Mouse (Mus musculus) heart, embryonic 16.5 days (tissue): ENCODE results near the gene Btbd11. TPM values are rescaled to one million over a fixed set of nuclear protein-coding genes. Genes with fewer than 3 reads are reported as not detected.

ENCODE experiments used
- ATAC-seq: fragments of 200-750 bp; cut with Nextera tagmentation; replicated peaks from 2 replicates; pipeline ENCODE4 v1.8.0; 2017; ENCODE audit warnings: moderate number of reproducible peaks; ENCODE audit not compliant: insufficient read depth, low FRiP score; ENCODE audit errors: extremely low read depth
- H3K27ac ChIP-seq: fragments of 300-500 bp; sonication (generic); 2 replicates; pipeline ENCODE4 v1.5.1; 2014; ENCODE audit warnings: mild to moderate bottlenecking, low read length, control low read depth, moderate library complexity
- H3K27me3 ChIP-seq: fragments of 300-500 bp; sonication (generic); 2 replicates; pipeline ENCODE4 v1.6.1; 2014; ENCODE audit warnings: low read length, mixed read lengths; ENCODE audit not compliant: control insufficient read depth, insufficient read depth
- H3K36me3 ChIP-seq: fragments of 300-500 bp; sonication (generic); 2 replicates; pipeline ENCODE4 v1.6.1; 2014; ENCODE audit not compliant: control insufficient read depth, insufficient read depth
- H3K4me1 ChIP-seq: fragments of 300-500 bp; sonication (generic); 2 replicates; pipeline ENCODE4 v1.6.1; 2014; ENCODE audit warnings: low read length, mixed read lengths; ENCODE audit not compliant: control insufficient read depth, insufficient read depth
- H3K4me2 ChIP-seq: fragments of 300-500 bp; sonication (generic); 2 replicates; pipeline ENCODE4 v1.6.1; 2014; ENCODE audit warnings: low read depth, mild to moderate bottlenecking, control low read depth, low read length
- H3K4me3 ChIP-seq: fragments of 300-500 bp; sonication (generic); 2 replicates; pipeline ENCODE4 v1.5.1; 2014; ENCODE audit warnings: mild to moderate bottlenecking, control low read depth, low read length
- H3K9ac ChIP-seq: fragments of 300-500 bp; sonication (generic); 2 replicates; pipeline ENCODE4 v1.6.1; 2014; ENCODE audit warnings: low read length, control low read depth
- H3K9me3 ChIP-seq: fragments of 300-500 bp; sonication (generic); replicated peaks from 2 replicates; pipeline ENCODE4 v1.6.1; 2016; ENCODE audit warnings: low read length; ENCODE audit not compliant: control insufficient read depth
- WGBS: fragments of 180-500 bp; shearing (Covaris S2); extraction: QIAGEN DNeasy Blood & Tissue Kit; methylation state at CpG from one replicate; pipeline ENCODE4 v1.1.7; 2014; 5-methylcytosine and 5-hydroxymethylcytosine counted together
- polyA plus RNA-seq: library from polyadenylated mRNA; unstranded; fragments of >200 nt; fragmentation: Nextera tagmentation; extraction: Ambion mirVana; gene quantifications from 2 replicates; pipeline ENCODE4 v1.2.1, GENCODE M21; 2015

Btbd11 gene
- polyA plus RNA-seq, 1 experiment from 2014 or later: 3.2 TPM

GRCm38 (mm10) chr10:85572571-85572970 is 186.0 kb downstream of the Btbd11 start:
- Histone ChIP-seq H3K4me2 (no peak overlapping the region), H3K4me1 (no peaks in the 10 kb centered on the region), H3K27me3 (no peaks in the 10 kb centered on the region), H3K9ac (no peak overlapping the region), H3K27ac (no peak overlapping the region), H3K4me3 (no peak overlapping the region), H3K9me3 (peaks cover 2% of the 10 kb centered on the region; the same call in 1 of the 2 replicates), H3K36me3 (no peaks in the 10 kb centered on the region)
- 75% methylated on average over 7 of the region's 7 CpGs for WGBS
- no peak for ATAC-seq

GRCm38 (mm10) chr10:85577891-85578420 is 191.3 kb downstream of the Btbd11 start:
- no peak overlapping the region for H3K27ac ChIP-seq
- H3K27me3 ChIP-seq: no peaks in the 10 kb centered on the region
- no peak overlapping the region for H3K4me3 ChIP-seq
- no peak for ATAC-seq
- 83% methylated on average over 6 of the region's 6 CpGs for WGBS
- no peaks in the 10 kb centered on the region for H3K36me3 ChIP-seq
- no peaks in the 10 kb centered on the region for H3K4me1 ChIP-seq
- no peak overlapping the region for H3K9ac ChIP-seq
- no peak overlapping the region for H3K4me2 ChIP-seq
- H3K9me3 ChIP-seq: peaks cover 5% of the 10 kb centered on the region

GRCm38 (mm10) chr10:85578571-85579465 is 192.2 kb downstream of the Btbd11 start:
- 79% methylated on average over 13 of the region's 13 CpGs for WGBS

GRCm38 (mm10) chr10:85587758-85588157 is 201.1 kb downstream of the Btbd11 start:
- H3K36me3 ChIP-seq: no peaks in the 10 kb centered on the region
- no peaks in the 10 kb centered on the region for H3K9me3 ChIP-seq
- no peaks in the 10 kb centered on the region for H3K4me1 ChIP-seq
- H3K27ac ChIP-seq: no peak overlapping the region
- 71% methylated on average over 3 of the region's 3 CpGs for WGBS
- H3K4me2 ChIP-seq: no peak overlapping the region
- H3K4me3 ChIP-seq: no peak overlapping the region
- H3K27me3 ChIP-seq: no peaks in the 10 kb centered on the region
- no peak for ATAC-seq
- no peak overlapping the region for H3K9ac ChIP-seq

More at GRCm38 (mm10) chr10:85578571-85579465, 192.2 kb downstream of the Btbd11 start:
- no peak for ATAC-seq
- H3K36me3 ChIP-seq: no peaks in the 10 kb centered on the region
- H3K27ac ChIP-seq: no peak overlapping the region
- no peak overlapping the region for H3K4me3 ChIP-seq
- no peaks in the 10 kb centered on the region for H3K27me3 ChIP-seq
- H3K9ac ChIP-seq: no peak overlapping the region
- no peak overlapping the region for H3K4me2 ChIP-seq
- H3K9me3 ChIP-seq: peaks cover 3% of the 10 kb centered on the region; the same call in 1 of the 2 replicates
- no peaks in the 10 kb centered on the region for H3K4me1 ChIP-seq

- no peak overlapping the region for H3K4me2 ChIP-seq
- H3K36me3 ChIP-seq: no peaks in the 10 kb centered on the region
- H3K4me1 ChIP-seq: no peaks in the 10 kb centered on the region
- 85% methylated on average over 2 of the region's 2 CpGs for WGBS
- H3K27me3 ChIP-seq: no peaks in the 10 kb centered on the region
- H3K27ac ChIP-seq: no peak overlapping the region
- no peak for ATAC-seq
- H3K9me3 ChIP-seq: no peaks in the 10 kb centered on the region
- H3K9ac ChIP-seq: no peak overlapping the region
- no peak overlapping the region for H3K4me3 ChIP-seq
These were observed 203.4 kb downstream of the Btbd11 start for GRCm38 (mm10) chr10:85590043-85590442.

- WGBS: 76% methylated on average over 2 of the region's 2 CpGs
- no peaks in the 10 kb centered on the region for H3K4me1 ChIP-seq
- H3K27ac ChIP-seq: no peak overlapping the region
- H3K9ac ChIP-seq: no peak overlapping the region
- no peak for ATAC-seq
- no peaks in the 10 kb centered on the region for H3K9me3 ChIP-seq
- no peaks in the 10 kb centered on the region for H3K36me3 ChIP-seq
- H3K4me2 ChIP-seq: no peak overlapping the region
- H3K4me3 ChIP-seq: no peak overlapping the region
- H3K27me3 ChIP-seq: 0 out of 2 replicates have a peak, but pooled peaks cover 2% of the 10 kb centered on the region
These were observed 204.7 kb downstream of the Btbd11 start for GRCm38 (mm10) chr10:85591296-85591695.

GRCm38 (mm10) chr10:85591986-85592385 is 205.4 kb downstream of the Btbd11 start:
- Histone ChIP-seq H3K4me3 (no peak overlapping the region), H3K27ac (no peak overlapping the region), H3K4me1 (no peaks in the 10 kb centered on the region), H3K27me3 (0 out of 2 replicates have a peak, but pooled peaks cover 2% of the 10 kb centered on the region), H3K9ac (no peak overlapping the region), H3K9me3 (no peaks in the 10 kb centered on the region), H3K4me2 (no peak overlapping the region), H3K36me3 (no peaks in the 10 kb centered on the region)
- ATAC-seq: no peak
- 49% methylated on average over 6 of the region's 6 CpGs for WGBS

- H3K36me3 ChIP-seq: no peaks in the 10 kb centered on the region
- 76% methylated on average over 5 of the region's 5 CpGs for WGBS
- H3K4me2 ChIP-seq: no peak overlapping the region
- no peak overlapping the region for H3K4me3 ChIP-seq
- peaks cover 3% of the 10 kb centered on the region; the same call in 1 of the 2 replicates for H3K4me1 ChIP-seq
- no peak overlapping the region for H3K27ac ChIP-seq
- H3K9me3 ChIP-seq: no peaks in the 10 kb centered on the region
- no peak overlapping the region for H3K9ac ChIP-seq
- H3K27me3 ChIP-seq: peaks cover 9% of the 10 kb centered on the region; the same call in 1 of the 2 replicates
- no peak for ATAC-seq
These were observed 209.7 kb downstream of the Btbd11 start for GRCm38 (mm10) chr10:85596301-85596700.

- Histone ChIP-seq H3K9me3 (no peaks in the 10 kb centered on the region), H3K4me3 (peak overlapping the region; percentile 31), H3K9ac (peak overlapping the region; percentile 42), H3K4me2 (peak overlapping the region; percentile 75), H3K27ac (no peak overlapping the region), H3K4me1 (peaks cover 3% of the 10 kb centered on the region; the same call in 1 of the 2 replicates), H3K36me3 (no peaks in the 10 kb centered on the region), H3K27me3 (peaks cover 9% of the 10 kb centered on the region; the same call in 1 of the 2 replicates)
- 0 out of 2 replicates have a peak, but pooled peaks have one; percentile 35 for ATAC-seq
- 31% methylated on average over 9 of the region's 9 CpGs for WGBS
These were observed 211.5 kb downstream of the Btbd11 start for GRCm38 (mm10) chr10:85598093-85598599.
